Mouse (Mus musculus): ENCODE measurements around the gene Senp7.
A peak's percentile ranks its signal among the peaks of the same experiment; 100 is the strongest.
"Not testable (repeated sequence)": the region's sequence is repeated elsewhere in the genome, so short reads cannot be mapped to it uniquely, and the experiment has no call there.

The Senp7 gene

DNA sequence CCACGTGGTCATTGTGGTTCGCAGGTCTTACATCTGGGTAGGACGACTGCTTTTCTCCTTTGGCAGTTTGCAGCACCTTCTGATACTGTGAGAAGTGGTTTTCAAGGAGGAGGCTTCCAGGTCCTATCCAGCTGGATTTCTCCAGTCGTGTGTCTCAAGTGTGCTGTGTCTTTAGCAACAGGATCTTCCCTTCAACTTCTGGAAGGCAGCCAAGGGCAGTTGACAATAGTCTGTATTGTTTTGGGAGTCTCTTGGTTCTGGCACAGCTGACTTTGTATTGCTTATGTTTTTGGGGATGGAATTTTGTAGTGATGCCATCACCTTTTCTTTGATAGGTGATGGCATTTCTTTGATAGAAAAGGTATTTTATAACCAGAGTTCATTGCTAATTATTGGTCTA, 86.0 kb downstream of the Senp7 start:
- DNase-seq (ENCODE audit: low read depth, low spot score), result no peak

DNA sequence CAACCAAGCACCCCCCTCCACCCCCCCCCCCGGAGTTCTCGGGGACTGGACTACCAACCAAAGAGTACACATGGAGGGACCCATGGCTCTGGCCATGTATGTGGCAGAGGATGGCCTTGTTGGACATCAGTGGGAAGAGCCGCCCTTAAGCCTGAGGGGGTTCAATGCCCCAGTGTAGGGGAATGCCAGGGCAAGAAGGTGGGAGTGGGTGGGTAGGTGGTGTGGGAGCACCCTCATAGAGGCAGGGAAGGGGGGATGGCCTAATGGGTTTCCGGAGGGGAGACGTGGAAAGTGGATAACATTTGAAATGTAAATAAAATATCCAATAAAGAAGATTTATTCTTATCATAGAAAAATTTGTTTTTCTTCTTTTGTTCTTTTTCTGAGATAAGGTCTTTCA, 89.5 kb downstream of the Senp7 start:
- not testable (repeated sequence) for DNase-seq (ENCODE audit: low read depth, low spot score)

DNA sequence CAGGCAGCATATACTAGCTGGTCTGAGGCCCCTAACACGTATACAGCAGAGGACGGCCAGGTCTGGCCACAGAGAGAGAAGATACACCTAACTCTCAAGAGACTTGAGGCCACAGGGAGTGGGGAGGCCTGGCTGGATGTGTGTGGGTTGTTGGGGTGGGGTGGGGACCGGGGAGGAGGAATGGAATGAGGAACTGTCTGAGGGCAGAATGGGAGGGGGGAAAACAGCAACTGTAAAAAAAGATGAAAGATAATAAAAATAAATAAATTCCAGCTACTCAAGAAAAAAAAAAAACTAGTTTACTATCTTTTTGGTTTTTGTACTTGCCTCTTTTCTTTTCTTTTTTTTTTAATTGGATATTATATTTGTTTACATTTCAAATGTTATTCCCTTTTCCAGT, 91.8 kb downstream of the Senp7 start:
- DNase-seq (ENCODE audit: low read depth, low spot score), result no peak

DNA sequence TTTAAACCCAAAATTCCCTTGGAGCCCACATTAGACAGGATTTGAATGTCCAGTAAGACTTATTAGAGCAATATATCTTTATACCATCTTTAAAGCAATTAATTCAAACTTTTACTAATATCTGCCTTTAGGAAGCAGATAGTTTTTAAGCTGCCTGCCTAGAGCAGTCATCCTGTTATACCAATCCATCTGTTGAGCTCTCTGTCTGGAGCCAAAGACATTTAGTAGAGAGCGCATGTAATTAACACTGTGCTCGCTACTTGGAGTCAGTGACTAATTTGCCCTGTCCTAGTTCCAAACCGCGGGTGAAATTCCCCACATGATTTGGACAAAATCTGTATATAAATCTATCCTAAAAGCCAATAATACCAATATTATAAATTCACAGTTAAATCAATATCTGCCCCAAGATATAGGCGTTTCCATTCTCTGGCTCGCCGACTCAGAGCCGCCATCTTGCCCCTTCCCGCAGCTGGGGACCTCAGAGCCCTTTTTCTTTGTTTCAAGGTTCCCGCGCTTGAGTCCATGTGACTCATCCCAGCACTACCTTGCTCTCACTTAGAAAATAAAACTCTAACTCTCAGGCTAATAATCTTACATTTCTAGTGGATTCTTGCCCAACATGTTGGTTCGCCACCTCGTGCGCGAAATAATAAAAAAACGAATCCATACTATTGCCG, 96.9 kb downstream of the Senp7 start:
- DNase-seq (ENCODE audit: low read depth, low spot score), result no peak

DNA sequence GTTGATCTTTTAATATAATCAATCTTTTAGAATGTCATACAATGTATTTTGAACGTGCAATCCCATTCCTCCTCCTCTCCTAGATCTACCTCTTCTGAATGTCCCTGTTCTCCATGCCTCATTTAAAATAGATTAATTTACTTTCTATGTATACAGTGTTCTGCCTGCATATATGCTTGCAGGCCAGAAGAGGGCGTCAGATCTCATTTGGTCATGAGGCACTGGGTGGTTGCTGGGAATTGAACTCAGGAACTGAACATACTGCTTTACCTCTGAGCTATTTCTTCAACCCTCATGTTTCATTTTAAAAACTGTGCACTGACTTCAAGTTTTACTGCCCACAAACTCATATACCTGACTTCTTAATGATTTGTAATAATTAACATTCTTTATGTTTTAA, 99.5 kb downstream of the Senp7 start:
- DNase-seq (ENCODE audit: low read depth, low spot score), result no peak

DNA sequence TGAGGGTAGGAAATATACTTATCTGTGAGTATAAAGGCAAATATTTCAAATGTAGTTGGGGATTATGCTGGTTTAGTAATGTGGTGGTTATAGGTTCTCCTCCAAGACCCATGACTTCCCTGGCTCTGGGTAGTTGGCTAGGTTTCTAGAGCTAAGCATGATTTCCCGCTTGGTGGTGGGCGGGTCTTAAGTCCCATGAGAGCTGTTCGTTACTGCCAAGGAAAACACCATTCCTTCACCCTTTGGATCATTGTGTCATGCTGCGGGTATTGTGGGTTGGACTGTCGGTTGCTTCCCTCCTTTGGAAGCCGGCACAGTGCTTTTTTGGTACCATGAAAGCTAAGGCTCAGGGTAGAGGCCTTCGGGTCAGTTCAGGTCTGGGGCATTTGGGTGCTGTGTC, 115.3 kb downstream of the Senp7 start:
- DNase-seq (ENCODE audit: low read depth, low spot score), result no peak

DNA sequence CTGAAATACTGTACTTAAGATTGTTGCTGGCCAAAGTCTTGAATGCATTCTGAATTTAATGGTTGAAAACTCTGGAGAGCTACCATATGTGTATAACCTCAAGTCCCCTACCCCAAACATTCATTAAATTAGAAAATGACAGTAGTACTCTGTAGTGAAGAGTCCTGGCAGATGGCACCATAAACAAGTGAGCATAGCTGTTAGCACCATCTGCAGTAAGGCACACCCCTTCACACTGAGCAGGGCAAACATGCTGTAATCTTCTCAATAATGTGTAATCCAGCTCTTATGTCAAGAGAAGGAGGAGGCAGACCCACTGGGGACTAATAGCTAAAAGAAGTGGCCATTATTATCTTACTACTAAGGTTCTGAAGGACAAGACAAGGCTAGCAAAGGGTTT, 122.1 kb downstream of the Senp7 start:
- no peak for DNase-seq (ENCODE audit: low read depth, low spot score)

DNA sequence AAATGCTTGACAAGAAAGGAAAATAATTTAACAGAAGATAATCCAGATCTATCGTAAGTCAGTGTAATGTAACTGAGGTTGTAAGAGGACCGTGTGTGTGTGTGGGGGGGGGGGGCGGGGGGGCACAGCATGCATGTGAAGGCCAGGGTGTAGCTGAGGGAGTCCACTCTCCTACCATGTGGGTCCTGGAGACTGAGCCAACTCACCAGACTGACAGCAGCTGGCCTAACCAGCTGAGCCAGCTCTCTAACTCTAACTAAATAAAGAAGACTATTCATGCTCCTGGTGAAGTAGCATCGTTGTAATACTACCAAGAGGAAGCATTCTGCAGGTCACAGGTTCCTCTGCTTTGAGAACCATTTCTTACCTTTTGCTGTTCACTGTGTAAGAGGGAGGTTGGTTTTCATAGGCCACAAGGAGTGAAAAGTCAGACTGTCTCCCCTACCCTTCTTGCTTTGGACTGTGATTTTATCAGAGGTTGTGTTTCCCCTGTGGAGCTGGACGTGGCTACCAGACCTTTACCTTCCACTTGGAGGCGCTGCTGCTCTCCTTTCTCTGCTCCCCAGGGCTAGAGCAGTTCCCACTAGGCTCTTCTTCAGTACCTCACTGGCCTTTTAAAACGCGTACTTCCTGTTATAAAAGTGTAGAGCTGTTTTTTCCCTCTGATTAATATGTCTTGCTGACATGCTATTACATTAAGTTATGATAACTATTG, 127.9 kb downstream of the Senp7 start:
- DNase-seq (ENCODE audit: low read depth, low spot score), result peak; percentile 54

DNA sequence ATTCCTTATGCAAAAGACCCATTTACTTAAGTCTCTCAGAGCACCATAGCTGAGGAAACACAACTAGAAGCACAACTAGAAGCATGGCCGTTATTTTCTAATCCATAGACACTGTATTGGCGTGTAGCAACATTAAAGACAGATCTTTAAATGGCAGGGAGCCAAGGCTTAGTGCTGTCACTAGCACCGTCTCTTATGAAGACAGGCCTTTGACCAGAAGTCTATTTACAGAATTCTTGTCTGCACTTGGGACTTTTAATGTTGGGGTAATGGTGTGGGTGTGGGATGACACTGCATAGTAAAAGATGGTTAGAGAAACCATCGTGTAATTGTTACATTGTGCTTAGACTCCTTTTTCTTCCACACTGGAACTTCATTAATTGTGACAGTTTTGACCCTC, 138.7 kb downstream of the Senp7 start:
- DNase-seq (ENCODE audit: low read depth, low spot score), result no peak

DNA sequence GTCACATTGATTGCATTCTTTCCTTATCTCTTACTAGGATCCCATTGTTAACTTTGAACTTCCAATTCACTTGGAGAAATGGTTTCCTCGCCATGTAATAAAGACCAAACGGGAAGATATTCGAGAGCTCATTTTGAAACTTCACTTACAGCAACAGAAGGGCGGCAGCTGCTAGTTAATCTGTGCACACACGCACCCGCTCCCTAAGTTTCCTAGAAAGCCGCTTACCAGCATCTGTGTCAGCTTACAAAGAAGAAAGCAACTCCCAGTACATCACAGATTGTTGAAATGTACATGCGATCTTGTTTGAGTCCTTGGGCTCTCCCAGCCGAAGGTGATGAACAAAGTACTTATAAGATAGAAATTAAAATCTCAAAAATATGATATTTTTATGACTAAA, 140.1 kb downstream of the Senp7 start:
- peak; percentile 49 for DNase-seq (ENCODE audit: low read depth, low spot score)

DNA sequence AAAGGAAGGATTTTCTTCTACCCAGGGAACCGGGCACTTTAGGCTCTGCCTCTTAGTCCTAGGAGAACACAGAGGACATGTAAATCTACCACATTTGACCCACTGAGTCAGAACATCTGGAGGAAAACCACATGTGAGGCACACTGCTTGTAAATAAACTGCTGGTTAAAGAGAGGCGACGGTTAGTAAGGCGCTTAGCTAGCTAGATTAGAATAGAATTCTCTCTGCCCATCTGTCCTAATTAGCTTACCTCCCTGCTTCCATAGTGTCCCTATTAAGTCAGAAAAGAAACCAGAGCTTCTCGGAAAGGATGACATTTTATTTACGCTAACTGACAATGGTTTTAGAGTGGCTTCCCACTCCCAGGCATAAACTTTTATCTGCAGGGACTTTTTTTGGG, 155.9 kb downstream of the Senp7 start, which contains the start of gene Impg2:
Impg2 (plus strand) TSS at position 263 of the 400 bp plus-strand sequence.
- peak; percentile 46 for DNase-seq (ENCODE audit: low read depth, low spot score)

DNA sequence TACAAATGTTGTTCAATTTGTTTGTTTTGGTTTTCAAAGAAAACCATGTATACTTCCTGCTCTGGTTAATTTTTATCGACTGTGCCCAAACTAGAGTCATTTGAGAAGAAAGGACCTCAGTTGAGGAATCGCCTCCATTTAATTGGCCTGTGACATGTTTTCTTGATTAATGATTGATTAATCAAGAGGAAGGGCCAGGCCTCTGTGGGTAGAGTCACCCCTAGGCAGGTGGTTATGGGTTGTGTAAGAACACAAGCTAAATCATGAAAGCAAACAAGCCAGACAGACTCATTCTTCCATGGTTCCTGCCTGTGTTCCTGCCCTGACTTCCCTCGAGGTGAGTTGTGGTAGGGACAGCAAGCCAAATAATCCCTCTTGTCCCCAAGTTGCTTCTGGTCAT, 164.6 kb downstream of the Senp7 start:
- DNase-seq (ENCODE audit: low read depth, low spot score), result no peak

DNA sequence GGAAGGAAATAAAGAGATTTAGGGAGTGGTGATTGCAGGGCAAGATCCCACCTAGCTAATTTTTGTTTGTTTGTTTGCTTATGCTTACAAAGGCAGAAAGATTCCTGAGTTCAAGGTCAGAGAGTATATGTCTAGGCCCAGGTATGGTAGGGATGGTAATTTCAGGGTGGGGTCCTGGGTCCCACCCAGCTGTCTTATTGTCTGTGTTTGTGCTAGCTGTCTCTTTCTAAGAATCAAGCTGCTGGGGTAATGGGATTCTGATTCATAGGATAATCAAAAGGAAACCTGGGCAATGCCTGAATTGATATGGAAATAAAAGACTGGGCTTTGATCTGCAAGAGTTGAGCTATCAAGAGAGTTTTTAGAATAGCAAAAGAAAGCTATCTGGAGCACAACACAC, 179.5 kb downstream of the Senp7 start:
- no peak for DNase-seq (ENCODE audit: low read depth, low spot score)

DNA sequence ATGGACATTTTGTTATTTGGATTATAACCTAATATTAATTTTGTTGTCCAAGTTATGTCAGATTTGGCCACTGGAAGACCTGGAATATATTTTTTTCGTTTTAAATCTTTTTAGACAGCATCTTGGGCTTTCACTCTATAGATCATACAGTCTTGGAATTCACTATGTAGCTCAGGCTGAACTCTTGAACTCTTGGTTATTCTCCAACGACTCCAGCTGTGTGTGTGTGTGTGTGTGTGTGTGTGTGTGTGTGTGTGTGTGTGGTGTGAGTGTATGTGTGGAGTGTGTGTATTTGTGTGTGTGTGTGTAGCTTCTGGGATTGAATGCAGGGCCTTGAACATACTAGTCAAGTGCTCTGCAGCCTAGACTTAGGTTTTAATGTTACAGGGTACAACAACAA, 181.3 kb downstream of the Senp7 start:
- no peak for DNase-seq (ENCODE audit: low read depth, low spot score)

DNA sequence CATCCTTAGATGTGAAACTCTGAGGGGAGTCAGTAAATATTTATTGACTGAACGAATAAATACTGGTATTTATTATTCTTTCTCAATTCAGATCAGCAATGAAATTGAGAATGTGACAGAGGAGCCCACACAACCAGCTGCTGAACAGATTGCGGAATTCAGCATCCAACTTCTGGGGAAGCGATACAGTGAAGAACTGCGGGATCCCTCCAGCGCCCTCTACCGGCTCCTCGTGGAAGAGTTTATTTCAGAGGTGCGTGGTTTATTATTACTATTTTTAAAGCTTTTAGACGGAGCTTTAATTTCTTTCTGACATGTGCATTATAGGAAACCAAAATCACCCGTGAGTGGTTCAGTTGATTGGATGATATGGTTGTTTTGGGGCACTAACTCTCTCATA, 183.2 kb downstream of the Senp7 start:
- no peak for DNase-seq (ENCODE audit: low read depth, low spot score)

DNA sequence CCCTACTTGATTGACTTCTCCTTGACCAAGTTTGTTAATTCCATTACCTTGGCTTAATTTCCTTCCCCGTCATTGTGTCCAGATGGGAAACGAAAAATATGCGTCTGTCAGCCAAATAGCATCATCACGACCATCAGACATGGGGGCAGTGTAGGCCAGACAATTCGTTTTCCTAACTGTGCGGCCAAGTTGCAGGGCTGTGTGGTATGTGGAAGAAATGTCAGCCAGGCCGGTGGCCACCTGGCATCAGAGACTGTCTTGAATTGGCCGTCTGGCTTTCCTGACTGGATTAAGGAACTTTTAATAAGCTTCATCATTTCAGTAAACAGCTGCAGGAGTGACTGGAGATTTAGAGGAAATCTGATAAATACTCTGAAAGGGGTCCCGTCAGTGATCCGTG, 184.6 kb downstream of the Senp7 start:
- DNase-seq (ENCODE audit: low read depth, low spot score), result no peak

All from retina, postnatal 7 days (tissue).